8 mouse cellular contexts compared by ENCODE assay signal in genomic region chr16:31274084-31274483, GRCm38 (mm10). TPM values are rescaled to one million over a fixed set of nuclear protein-coding genes. Genes with fewer than 3 reads are reported as not detected.
DNase-seq lines count a peak whose midpoint lies in the region; ATAC-seq and TF ChIP-seq lines count a peak whose summit lies in the region.

No protein-coding gene starts in this region.

- DNase-seq in embryo, embryonic 10.5 days (ENCODE audit: low spot score), result peak; percentile 20
- no peak for DNase-seq in embryo, embryonic 9.5 days (ENCODE audit: extremely low spot score)
- peak; percentile 58 for DNase-seq in A20 (ENCODE audit: low read depth, low spot score)
- no peak for DNase-seq in forebrain, embryonic 11.5 days (ENCODE audit: low spot score)
- DNase-seq in liver, embryonic 14.5 days (ENCODE audit: low read depth in 3 of 3, low spot score in 3 of 3), result no peak
- no peak for DNase-seq in left cerebral cortex, adult 18-20 months (ENCODE audit: low spot score in 2 of 2)
- DNase-seq in left cerebral cortex, postnatal 25 days (ENCODE audit: low spot score in 2 of 2), result no peak
- DNase-seq in frontal cortex, postnatal 36 days (ENCODE audit: low spot score in 2 of 2), result no peak

- no peak overlapping the region for H3K27ac ChIP-seq in forebrain, embryonic 11.5 days (ENCODE audit: low read depth, low read length)
- peak overlapping the region; percentile 0; the same call in 1 of the 2 replicates for H3K27ac ChIP-seq in liver, embryonic 14.5 days

- no peak for TF ChIP-seq CTCF in liver, embryonic 14.5 days (IDR thresholded peaks at IDR 0.05; ENCODE audit: low read depth)

- H3K9me3 ChIP-seq in forebrain, embryonic 11.5 days (ENCODE audit: control insufficient read depth, low read length), result no peaks in the 10 kb centered on the region
- no peaks in the 10 kb centered on the region for H3K9me3 ChIP-seq in liver, embryonic 14.5 days (ENCODE audit: control insufficient read depth, low read length)

- no peak for ATAC-seq in forebrain, embryonic 11.5 days (replicated peaks; ENCODE audit: low FRiP score)
- no peak for ATAC-seq in liver, embryonic 14.5 days (ENCODE audit: insufficient read depth)

- H3K27me3 ChIP-seq in forebrain, embryonic 11.5 days (ENCODE audit: control insufficient read depth, insufficient read depth, low read length), result no peaks in the 10 kb centered on the region
- no peaks in the 10 kb centered on the region for H3K27me3 ChIP-seq in liver, embryonic 14.5 days (ENCODE audit: control insufficient read depth, insufficient read depth, low read length)

- H3K36me3 ChIP-seq in forebrain, embryonic 11.5 days (ENCODE audit: control insufficient read depth, insufficient read depth, low read length), result no peaks in the 10 kb centered on the region
- H3K36me3 ChIP-seq in liver, embryonic 14.5 days (replicated peaks; ENCODE audit: control insufficient read depth, insufficient read depth, low read depth), result no peaks in the 10 kb centered on the region

- H3K4me1 ChIP-seq in forebrain, embryonic 11.5 days (replicated peaks; ENCODE audit: control insufficient read depth, insufficient read depth, low read length), result peaks cover 6% of the 10 kb centered on the region; the same call in 1 of the 2 replicates
- H3K4me1 ChIP-seq in liver, embryonic 14.5 days (replicated peaks; ENCODE audit: control insufficient read depth in 2 of 2, insufficient read depth in 2 of 2, low read length in 1 of 2), result peaks cover 6 to 15% of the 10 kb centered on the region in 2 experiments

- intact Hi-C loops in left cerebral cortex, postnatal 25 days (cut with DNase I), result loop anchor here (2.0 to 5.0 kb wide), 3 partner anchors 39 to 73 kb away; partner anchors contain the start of gene Acap2

- H3K9ac ChIP-seq in forebrain, embryonic 11.5 days (ENCODE audit: low read length), result peak overlapping the region; percentile 95
- peak overlapping the region; percentile 89 for H3K9ac ChIP-seq in liver, embryonic 14.5 days (replicated peaks)

- 11% methylated on average over 6 of the region's 6 CpGs for WGBS in forebrain, embryonic 11.5 days
- WGBS in liver, embryonic 14.5 days (ENCODE audit: insufficient replicate concordance), result 2% methylated on average over 6 of the region's 6 CpGs

- peak overlapping the region; percentile 58 for H3K4me2 ChIP-seq in forebrain, embryonic 11.5 days (ENCODE audit: low read depth, low read length, severe bottlenecking)
- H3K4me2 ChIP-seq in liver, embryonic 14.5 days (ENCODE audit: low read depth), result peak overlapping the region; percentile 73

- no peak for TF ChIP-seq EP300 in liver, embryonic 14.5 days (IDR thresholded peaks at IDR 0.05; ENCODE audit: low read depth)

- H3K4me3 ChIP-seq in forebrain, embryonic 11.5 days (ENCODE audit: low read depth, low read length), result peak overlapping the region; percentile 84
- peak overlapping the region; percentile 88 to 89 for H3K4me3 ChIP-seq in liver, embryonic 14.5 days (ENCODE audit: insufficient read depth in 1 of 2, low read depth in 2 of 2, low read length in 2 of 2)

RNA-seq across cellular contexts. Expression of gene Ppp1r2, which starts 1.0 kb away (rescaled TPM):
- 109 and 110 TPM in 2 replicates for polyA plus RNA-seq in forebrain, embryonic 11.5 days (2014; fragmentation: Nextera tagmentation; extraction: Ambion mirVana)
- 6.6 and 13.0 TPM in 2 replicates for polyA plus RNA-seq in liver, embryonic 14.5 days (2012; rRNA removed)
- polyA plus RNA-seq in liver, embryonic 14.5 days (2014; fragmentation: Nextera tagmentation; extraction: Ambion mirVana), result 31.5 and 34.9 TPM in 2 replicates
- total RNA-seq in left cerebral cortex, adult 18-20 months (2021), result 100 to 1,000 TPM; 107 to 113 TPM
- total RNA-seq in left cerebral cortex, postnatal 25 days (2021), result 100 to 1,000 TPM in 1 of 2 experiments, 10 to 100 TPM in 1; 95.9 to 112 TPM

RNA-seq across cellular contexts. Expression of gene Apod, which starts 40.5 kb away (rescaled TPM):
- 42.1 and 47.7 TPM in 2 replicates for polyA plus RNA-seq in forebrain, embryonic 11.5 days (2014; fragmentation: Nextera tagmentation; extraction: Ambion mirVana)
- 0.11 TPM in 1 of 2 replicates, not detected in the other for polyA plus RNA-seq in liver, embryonic 14.5 days (2012; rRNA removed)
- polyA plus RNA-seq in liver, embryonic 14.5 days (2014; fragmentation: Nextera tagmentation; extraction: Ambion mirVana), result not detected in 2 replicates
- total RNA-seq in left cerebral cortex, adult 18-20 months (2021), result 100 to 1,000 TPM; 197 to 221 TPM
- 100 to 1,000 TPM; 136 to 141 TPM for total RNA-seq in left cerebral cortex, postnatal 25 days (2021)

Comparison
In these comparisons a context has a peak if more than half of its experiments do, and no peak if none do; other contexts are left out.
1. DNase-seq: peak in embryo, embryonic 10.5 days (single experiment) and A20 (single experiment); none in embryo, embryonic 9.5 days (single experiment), forebrain, embryonic 11.5 days (single experiment), liver, embryonic 14.5 days (0 of 3), left cerebral cortex, adult 18-20 months (0 of 2), left cerebral cortex, postnatal 25 days (0 of 2) and frontal cortex, postnatal 36 days (0 of 2).